Mouse (Mus musculus): ENCODE measurements around the gene E2f2. TPM values are rescaled to one million over a fixed set of nuclear protein-coding genes. Genes with fewer than 3 reads are reported as not detected.

Gene E2f2
- polyA plus RNA-seq, 1 experiment from 2014 or later: 2.3 TPM

DNA sequence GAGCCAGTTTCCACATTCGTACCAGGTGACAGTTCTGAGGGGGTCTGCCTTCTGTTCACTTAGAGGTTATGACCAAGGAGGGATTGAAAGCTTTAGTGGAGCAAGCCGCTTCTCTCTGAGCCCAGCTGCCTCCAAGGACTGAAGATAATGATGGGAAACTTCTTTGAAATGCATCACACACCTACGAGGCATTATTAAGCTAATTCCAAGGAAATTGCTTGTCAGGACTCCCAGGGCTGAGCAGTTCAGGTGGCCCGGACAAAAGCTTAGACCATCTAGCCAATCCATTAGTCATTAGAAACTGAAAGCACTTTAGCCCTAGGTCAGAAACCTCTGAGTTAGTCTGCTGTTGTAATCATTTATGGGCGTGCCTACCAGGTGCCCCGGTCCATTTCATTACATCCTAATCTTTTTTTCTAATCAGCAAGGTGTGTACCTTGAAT is 25.5 kb upstream of the E2f2 start:
- Histone ChIP-seq H3K4me3 (no peak overlapping the region), H3K4me2 (no peak overlapping the region), H3K36me3 (replicated peaks) (no peaks in the 10 kb centered on the region), H3K27me3 (replicated peaks) (0 out of 2 replicates have a peak, but pooled peaks cover 6% of the 10 kb centered on the region), H3K27ac (no peak overlapping the region), H3K9ac (no peak overlapping the region), H3K4me1 (peaks cover 52% of the 10 kb centered on the region), H3K9me3 (no peaks in the 10 kb centered on the region)
- 11% methylated on average over 6 of the region's 6 CpGs for WGBS
- ATAC-seq (replicated peaks): no peak

- peak overlapping the region; percentile 47 for H3K4me3 ChIP-seq
- peak overlapping the region; percentile 93 for H3K4me2 ChIP-seq
- H3K4me1 ChIP-seq: peaks cover 45% of the 10 kb centered on the region
- no peaks in the 10 kb centered on the region for H3K36me3 ChIP-seq (replicated peaks)
- no peaks in the 10 kb centered on the region for H3K9me3 ChIP-seq
- peak; percentile 48 for ATAC-seq (replicated peaks)
- no peak overlapping the region for H3K27ac ChIP-seq
- peak overlapping the region; percentile 34 for H3K9ac ChIP-seq
- H3K27me3 ChIP-seq (replicated peaks): 0 out of 2 replicates have a peak, but pooled peaks cover 4% of the 10 kb centered on the region
- 1% methylated on average over 47 of the region's 48 CpGs for WGBS
Observed at GRCm38 (mm10) chr4:136147436-136148135, 24.6 kb upstream of the E2f2 start.

DNA sequence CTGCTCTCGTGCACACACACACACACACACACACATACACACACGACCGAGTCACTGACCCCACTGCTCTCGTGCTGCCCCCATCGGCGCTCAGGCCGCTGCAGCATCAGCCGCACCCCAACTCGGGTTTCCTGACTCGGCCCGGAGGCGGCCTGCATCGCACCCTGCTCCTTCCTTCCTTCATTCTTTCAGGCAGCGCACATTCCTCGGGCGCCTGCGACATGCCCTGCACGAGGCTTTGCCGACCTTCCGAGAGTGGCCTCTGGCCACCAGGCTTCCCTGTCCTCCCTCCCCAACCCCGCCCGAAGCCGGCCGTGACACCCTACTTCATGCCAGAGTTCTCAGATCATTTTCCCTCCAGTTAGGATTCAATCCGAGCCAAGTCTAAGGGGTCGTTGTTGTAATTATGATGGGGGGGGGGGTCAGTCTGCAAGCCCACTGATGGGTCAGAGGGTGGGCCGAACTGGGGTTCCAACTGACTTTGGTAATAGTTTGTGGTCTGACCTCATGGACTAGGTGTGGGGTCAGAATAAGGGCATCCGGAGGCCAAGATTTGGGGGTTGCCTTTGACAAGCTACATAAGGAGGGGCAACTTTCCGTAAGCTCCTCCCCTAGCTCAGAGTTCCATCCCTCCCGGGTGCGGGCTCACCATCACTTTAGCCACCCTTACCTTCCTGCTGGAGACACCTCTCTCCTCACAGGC is 23.7 kb upstream of the E2f2 start:
- Histone ChIP-seq H3K4me2 (peak overlapping the region; percentile 93), H3K9me3 (no peaks in the 10 kb centered on the region), H3K4me3 (peak overlapping the region; percentile 47), H3K36me3 (replicated peaks) (no peaks in the 10 kb centered on the region), H3K27ac (peak overlapping the region; percentile 13; the same call in 1 of the 2 replicates), H3K27me3 (replicated peaks) (0 out of 2 replicates have a peak, but pooled peaks cover 4% of the 10 kb centered on the region), H3K9ac (no peak overlapping the region), H3K4me1 (peaks cover 36% of the 10 kb centered on the region)
- ATAC-seq (replicated peaks): peak; percentile 3; the same call in 1 of the 2 replicates
- WGBS: 6% methylated on average over 31 of the region's 31 CpGs

GRCm38 (mm10) chr4:136149045-136149379 is 23.2 kb upstream of the E2f2 start:
- Histone ChIP-seq H3K27ac (no peak overlapping the region), H3K4me1 (peaks cover 30% of the 10 kb centered on the region), H3K9me3 (no peaks in the 10 kb centered on the region), H3K4me2 (no peak overlapping the region), H3K9ac (no peak overlapping the region), H3K36me3 (replicated peaks) (no peaks in the 10 kb centered on the region), H3K27me3 (replicated peaks) (0 out of 2 replicates have a peak, but pooled peaks cover 4% of the 10 kb centered on the region), H3K4me3 (no peak overlapping the region)
- 82% methylated on average over 2 of the region's 2 CpGs for WGBS
- ATAC-seq (replicated peaks): no peak

GRCm38 (mm10) chr4:136149734-136150133 is 22.5 kb upstream of the E2f2 start:
- no peaks in the 10 kb centered on the region for H3K36me3 ChIP-seq (replicated peaks)
- H3K4me1 ChIP-seq: peaks cover 23% of the 10 kb centered on the region
- no peak for ATAC-seq (replicated peaks)
- WGBS: 47% methylated on average over 3 of the region's 3 CpGs
- H3K4me3 ChIP-seq: no peak overlapping the region
- 0 out of 2 replicates have a peak, but pooled peaks cover 4% of the 10 kb centered on the region for H3K27me3 ChIP-seq (replicated peaks)
- no peak overlapping the region for H3K4me2 ChIP-seq
- no peak overlapping the region for H3K27ac ChIP-seq
- no peak overlapping the region for H3K9ac ChIP-seq
- no peaks in the 10 kb centered on the region for H3K9me3 ChIP-seq

GRCm38 (mm10) chr4:136150596-136150995 is 21.6 kb upstream of the E2f2 start:
- Histone ChIP-seq H3K9me3 (no peaks in the 10 kb centered on the region), H3K4me3 (no peak overlapping the region), H3K4me2 (no peak overlapping the region), H3K4me1 (peaks cover 19% of the 10 kb centered on the region), H3K27me3 (replicated peaks) (0 out of 2 replicates have a peak, but pooled peaks cover 4% of the 10 kb centered on the region), H3K27ac (no peak overlapping the region), H3K36me3 (replicated peaks) (no peaks in the 10 kb centered on the region), H3K9ac (no peak overlapping the region)
- WGBS: 33% methylated on average over 4 of the region's 4 CpGs
- no peak for ATAC-seq (replicated peaks)

DNA sequence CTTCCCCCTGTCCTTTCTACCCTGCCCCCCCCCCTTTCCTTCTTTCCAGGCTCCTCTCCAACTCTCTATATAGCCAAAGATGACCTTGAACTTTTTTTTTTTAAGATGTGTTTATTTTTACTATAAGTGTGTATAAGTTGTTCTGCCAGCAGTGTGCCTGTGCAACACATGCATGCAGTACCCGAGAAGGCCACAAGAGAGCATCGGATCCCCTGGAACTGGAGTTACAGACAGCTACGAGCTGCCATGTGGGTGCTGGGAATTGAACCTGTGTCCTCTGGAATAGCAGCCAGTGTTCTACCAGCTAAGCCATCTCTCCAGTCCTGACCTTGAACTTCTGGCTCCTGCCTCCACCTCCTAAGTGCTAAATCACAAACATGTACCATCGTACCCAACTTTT is 19.4 kb upstream of the E2f2 start:
- Histone ChIP-seq H3K27me3 (replicated peaks) (no peaks in the 10 kb centered on the region), H3K9ac (no peak overlapping the region), H3K27ac (no peak overlapping the region), H3K4me2 (no peak overlapping the region), H3K36me3 (replicated peaks) (no peaks in the 10 kb centered on the region), H3K4me1 (peaks cover 5% of the 10 kb centered on the region), H3K4me3 (no peak overlapping the region), H3K9me3 (no peaks in the 10 kb centered on the region)
- ATAC-seq (replicated peaks): no peak
- WGBS: 92% methylated on average over 4 of the region's 4 CpGs

DNA sequence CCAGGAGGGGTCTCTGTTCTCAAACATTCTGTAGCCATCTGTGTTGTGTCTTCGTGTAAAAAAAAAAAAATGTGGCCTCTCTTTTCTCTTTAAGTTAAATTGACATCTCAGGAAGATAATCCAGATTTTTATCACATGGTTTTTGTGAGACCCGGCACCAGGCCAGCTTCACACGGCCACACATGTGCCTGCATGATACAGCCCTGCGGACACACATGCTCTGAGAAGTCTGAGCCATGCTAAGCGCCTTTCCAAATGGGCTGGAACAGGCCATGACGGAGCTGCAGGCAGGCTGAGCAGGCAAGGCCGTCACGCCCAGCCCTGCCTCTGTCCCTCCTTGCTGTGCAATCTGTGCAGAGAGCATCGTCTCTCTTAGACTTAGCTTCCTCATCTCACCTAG is 17.7 kb upstream of the E2f2 start:
- no peaks in the 10 kb centered on the region for H3K9me3 ChIP-seq
- no peak overlapping the region for H3K27ac ChIP-seq
- ATAC-seq (replicated peaks): no peak
- H3K4me2 ChIP-seq: no peak overlapping the region
- no peak overlapping the region for H3K4me3 ChIP-seq
- no peaks in the 10 kb centered on the region for H3K4me1 ChIP-seq
- 72% methylated on average over 9 of the region's 9 CpGs for WGBS
- no peaks in the 10 kb centered on the region for H3K36me3 ChIP-seq (replicated peaks)
- H3K9ac ChIP-seq: no peak overlapping the region
- no peaks in the 10 kb centered on the region for H3K27me3 ChIP-seq (replicated peaks)

DNA sequence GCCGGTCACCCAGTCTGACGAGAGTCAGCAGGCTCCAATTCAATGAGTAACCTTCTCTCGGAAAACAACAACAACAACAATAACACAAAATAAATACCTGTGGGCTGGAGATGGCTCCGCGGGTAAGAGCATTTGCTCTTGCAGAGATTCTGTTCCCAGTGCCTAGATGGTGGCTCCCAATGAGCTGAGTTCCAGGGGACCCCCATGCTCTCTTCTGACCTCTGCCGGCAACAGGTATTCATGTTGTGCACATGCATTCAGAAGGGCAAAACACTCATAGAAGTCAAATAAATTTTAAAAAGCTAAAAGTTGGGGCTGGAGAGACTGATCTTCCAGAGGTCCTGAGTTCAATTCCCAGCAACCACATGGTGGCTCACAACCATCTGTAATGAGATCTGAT is 13.7 kb upstream of the E2f2 start:
- ATAC-seq (replicated peaks): no peak
- WGBS: 80% methylated on average over 6 of the region's 6 CpGs
- H3K9ac ChIP-seq: no peak overlapping the region

GRCm38 (mm10) chr4:136159802-136160397 is 12.3 kb upstream of the E2f2 start:
- no peak overlapping the region for H3K4me2 ChIP-seq
- H3K27ac ChIP-seq: no peak overlapping the region
- H3K4me3 ChIP-seq: no peak overlapping the region
- peaks cover 6% of the 10 kb centered on the region for H3K4me1 ChIP-seq
- H3K9me3 ChIP-seq: no peaks in the 10 kb centered on the region
- no peak overlapping the region for H3K9ac ChIP-seq
- ATAC-seq (replicated peaks): peak; percentile 69; the same call in 1 of the 2 replicates
- 2% methylated on average over 5 of the region's 5 CpGs for WGBS
- no peaks in the 10 kb centered on the region for H3K27me3 ChIP-seq (replicated peaks)
- no peaks in the 10 kb centered on the region for H3K36me3 ChIP-seq (replicated peaks)

More for the DNA sequence above, 13.7 kb upstream of the E2f2 start:
- Histone ChIP-seq H3K27ac (no peak overlapping the region), H3K9me3 (no peaks in the 10 kb centered on the region), H3K4me2 (no peak overlapping the region), H3K36me3 (replicated peaks) (no peaks in the 10 kb centered on the region), H3K4me3 (no peak overlapping the region), H3K27me3 (replicated peaks) (no peaks in the 10 kb centered on the region), H3K4me1 (peaks cover 6% of the 10 kb centered on the region)

DNA sequence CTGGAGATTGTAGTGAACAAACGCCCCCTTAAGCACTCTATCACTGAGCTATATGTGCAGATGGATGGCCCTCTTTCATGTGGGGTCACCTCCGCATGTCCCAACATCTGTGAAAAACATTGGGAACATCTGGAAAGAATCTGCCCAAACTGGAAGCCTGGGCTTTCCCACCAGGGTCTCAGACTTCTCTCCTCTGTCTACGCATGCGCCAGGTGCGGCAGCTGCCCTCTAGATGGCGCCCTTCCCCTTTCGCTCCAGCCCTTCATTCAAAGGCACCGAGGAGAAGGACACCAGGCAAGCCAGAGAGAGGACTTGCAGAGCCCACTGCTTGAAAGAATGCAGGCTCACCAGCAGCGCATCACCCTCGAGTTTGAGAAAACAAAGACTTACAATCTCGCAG is 8.7 kb upstream of the E2f2 start:
- no peak overlapping the region for H3K4me3 ChIP-seq
- H3K9me3 ChIP-seq: no peaks in the 10 kb centered on the region
- H3K4me2 ChIP-seq: peak overlapping the region; percentile 24; the same call in 1 of the 2 replicates
- WGBS: 5% methylated on average over 11 of the region's 11 CpGs
- no peaks in the 10 kb centered on the region for H3K27me3 ChIP-seq (replicated peaks)
- peak; percentile 55; the same call in 1 of the 2 replicates for ATAC-seq (replicated peaks)
- H3K36me3 ChIP-seq (replicated peaks): no peaks in the 10 kb centered on the region
- no peak overlapping the region for H3K27ac ChIP-seq
- peaks cover 6% of the 10 kb centered on the region for H3K4me1 ChIP-seq
- H3K9ac ChIP-seq: no peak overlapping the region

DNA sequence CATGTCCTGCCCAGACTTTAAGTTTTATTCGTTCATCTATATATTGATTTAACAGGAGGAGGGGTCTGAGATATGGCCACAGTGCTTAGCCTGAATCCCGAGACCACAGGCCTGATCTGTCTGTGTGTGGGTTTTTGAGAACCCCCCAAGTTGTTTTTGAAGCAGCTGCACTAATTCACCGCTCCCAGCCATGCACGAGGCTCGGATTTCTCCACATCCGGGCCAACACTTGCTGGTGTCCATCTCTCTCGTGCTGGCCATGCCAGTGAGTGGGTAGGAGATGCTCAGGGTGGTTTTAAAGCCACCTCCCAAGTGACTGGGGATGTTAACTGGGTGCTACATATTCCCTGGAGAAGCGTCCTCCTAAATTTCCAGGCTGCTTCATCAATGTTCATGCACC is 7.2 kb upstream of the E2f2 start:
- H3K9me3 ChIP-seq: no peaks in the 10 kb centered on the region
- peaks cover 1% of the 10 kb centered on the region for H3K4me1 ChIP-seq
- H3K36me3 ChIP-seq (replicated peaks): no peaks in the 10 kb centered on the region
- no peak overlapping the region for H3K27ac ChIP-seq
- H3K4me2 ChIP-seq: no peak overlapping the region
- 86% methylated on average over 8 of the region's 8 CpGs for WGBS
- no peak overlapping the region for H3K4me3 ChIP-seq
- H3K9ac ChIP-seq: no peak overlapping the region
- ATAC-seq (replicated peaks): no peak
- no peaks in the 10 kb centered on the region for H3K27me3 ChIP-seq (replicated peaks)

Measured in midbrain, embryonic 15.5 days (tissue).